Mouse (Mus musculus): ENCODE data around the gene 9130008F23Rik.

The 9130008F23Rik gene

GRCm38 (mm10) chr17:40879924-40880691 lies at the start of gene 9130008F23Rik:
9130008F23Rik (minus strand) TSS chr17:40880559.
- peak; percentile 45 for DNase-seq (ENCODE audit: low read depth, low spot score)

- DNase-seq (ENCODE audit: low read depth, low spot score), result no peak
Measured at GRCm38 (mm10) chr17:40915499-40915898, 35.1 kb upstream of the 9130008F23Rik start.

GRCm38 (mm10) chr17:40914250-40914649 lies 33.9 kb upstream of the 9130008F23Rik start, which contains the start of gene Glyatl3:
Glyatl3 (minus strand) TSS chr17:40914350.
- no peak for DNase-seq (ENCODE audit: low read depth, low spot score)

- no peak for DNase-seq (ENCODE audit: low read depth, low spot score)
Measured at GRCm38 (mm10) chr17:40904721-40905154, 24.4 kb upstream of the 9130008F23Rik start.

GRCm38 (mm10) chr17:40904056-40904597 lies 23.8 kb upstream of the 9130008F23Rik start:
- no peak for DNase-seq (ENCODE audit: low read depth, low spot score)

GRCm38 (mm10) chr17:40903345-40903744 lies 23.0 kb upstream of the 9130008F23Rik start:
- DNase-seq (ENCODE audit: low read depth, low spot score), result no peak

GRCm38 (mm10) chr17:40899783-40900363 lies 19.5 kb upstream of the 9130008F23Rik start:
- DNase-seq (ENCODE audit: low read depth, low spot score), result no peak

- DNase-seq (ENCODE audit: low read depth, low spot score), result no peak
Measured at GRCm38 (mm10) chr17:40896863-40897262, 16.5 kb upstream of the 9130008F23Rik start.

- DNase-seq (ENCODE audit: low read depth, low spot score), result no peak
Measured at GRCm38 (mm10) chr17:40887849-40888536, 7.6 kb upstream of the 9130008F23Rik start.

- no peak for DNase-seq (ENCODE audit: low read depth, low spot score)
Measured at GRCm38 (mm10) chr17:40885155-40885554, 4.8 kb upstream of the 9130008F23Rik start.

GRCm38 (mm10) chr17:40882172-40882571 lies 1.8 kb upstream of the 9130008F23Rik start:
- no peak for DNase-seq (ENCODE audit: low read depth, low spot score)

- DNase-seq (ENCODE audit: low read depth, low spot score), result no peak
Measured at GRCm38 (mm10) chr17:40879528-40879923, 833 bp downstream of the 9130008F23Rik start.

GRCm38 (mm10) chr17:40877741-40878140 lies 2.6 kb downstream of the 9130008F23Rik start:
- no peak for DNase-seq (ENCODE audit: low read depth, low spot score)

GRCm38 (mm10) chr17:40875568-40875967 lies 4.8 kb downstream of the 9130008F23Rik start:
- DNase-seq (ENCODE audit: low read depth, low spot score), result no peak

GRCm38 (mm10) chr17:40874701-40875100 lies 5.7 kb downstream of the 9130008F23Rik start:
- no peak for DNase-seq (ENCODE audit: low read depth, low spot score)

- no peak for DNase-seq (ENCODE audit: low read depth, low spot score)
Measured at GRCm38 (mm10) chr17:40873582-40874011, 6.8 kb downstream of the 9130008F23Rik start.

GRCm38 (mm10) chr17:40872626-40873025 lies 7.7 kb downstream of the 9130008F23Rik start:
- no peak for DNase-seq (ENCODE audit: low read depth, low spot score)

- no peak for DNase-seq (ENCODE audit: low read depth, low spot score)
Measured at GRCm38 (mm10) chr17:40868952-40869747, 11.2 kb downstream of the 9130008F23Rik start.

- DNase-seq (ENCODE audit: low read depth, low spot score), result no peak
Measured at GRCm38 (mm10) chr17:40855065-40855464, 25.3 kb downstream of the 9130008F23Rik start.

- DNase-seq (ENCODE audit: low read depth, low spot score), result no peak
Measured at GRCm38 (mm10) chr17:40837308-40837707, 43.1 kb downstream of the 9130008F23Rik start.

- no peak for DNase-seq (ENCODE audit: low read depth, low spot score)
Measured at GRCm38 (mm10) chr17:40831870-40832269, 48.5 kb downstream of the 9130008F23Rik start.

Data from c-Kit-negative CD71-positive TER-119-positive erythroid progenitor cells, embryonic 14.5 days (primary cell).